In the genomic region with DNA sequence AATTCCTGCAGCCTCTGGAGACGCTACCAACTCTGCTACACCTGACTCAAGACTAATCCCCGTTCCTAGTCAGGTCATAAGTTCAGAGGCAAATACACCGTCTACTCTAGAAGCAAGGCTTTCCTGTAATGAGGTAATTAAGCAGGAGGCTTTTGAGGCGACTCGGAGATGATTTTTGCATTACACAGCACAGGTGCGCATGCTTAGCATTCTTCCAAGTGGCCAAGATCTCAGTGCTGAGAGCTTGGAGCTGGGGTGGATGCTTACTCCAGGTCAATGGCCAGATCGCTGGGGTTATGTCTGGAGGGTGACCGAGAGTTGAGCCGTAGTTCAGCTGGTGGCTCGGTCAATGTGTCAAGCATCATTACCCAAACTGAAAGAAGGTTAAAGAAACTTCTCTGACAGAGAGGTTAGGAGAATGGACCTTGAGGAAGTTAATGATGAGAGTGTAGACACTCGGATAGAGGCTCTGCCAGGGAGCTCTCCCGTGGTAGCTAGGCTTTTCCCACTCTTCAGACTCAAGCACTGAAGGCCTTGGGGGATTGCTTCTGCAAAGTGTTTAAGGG, we compare ENCODE assay signal across 27 mouse cellular contexts.
A peak's percentile ranks its signal among the peaks of the same experiment; 100 is the strongest.
DNase-seq lines count a peak whose midpoint lies in the region; ATAC-seq lines count a peak whose summit lies in the region.
"Had no signal": no experiment of that assay in that cellular context is flagged by ENCODE, and none has a peak within 500 bp of the region (broad histone marks: within the 10 kb centered on the region; RNA-seq: fewer than 3 reads in every experiment).

No protein-coding gene starts in this region.

- no peaks in the 10 kb centered on the region for H3K36me3 ChIP-seq in hindbrain, embryonic 12.5 days
- no peaks in the 10 kb centered on the region for H3K36me3 ChIP-seq in hindbrain, embryonic 14.5 days (replicated peaks; ENCODE audit: control insufficient read depth, insufficient read depth)
- H3K36me3 ChIP-seq in midbrain, embryonic 10.5 days: no peaks in the 10 kb centered on the region
- no peaks in the 10 kb centered on the region for H3K36me3 ChIP-seq in midbrain, embryonic 16.5 days (ENCODE audit: control insufficient read depth, insufficient read depth, low read length)
- H3K36me3 ChIP-seq: embryonic facial prominence, embryonic 13.5 days; heart, embryonic 13.5 days had no signal

- DNase-seq in hindbrain, embryonic 14.5 days (ENCODE audit: low spot score): no peak
- no peak for DNase-seq in midbrain, embryonic 10.5 days (ENCODE audit: low spot score)
- DNase-seq in Muller cell, postnatal 12 days (ENCODE audit: inconsistent ontology term): peak; percentile 66
- DNase-seq in R1 (ENCODE audit: low read depth, low spot score): peak; percentile 64
- DNase-seq in cerebellum, adult 9-11 months: no peak
- DNase-seq: adrenal gland, postnatal 10 days; B cell, adult 2 months; cerebellum, adult 8-10 months; heart, postnatal 10 days; layer of hippocampus, postnatal 36 days; left cerebral cortex, postnatal 4 days; lung, adult 2 months; lung, postnatal 10 days; right cerebral cortex, postnatal 4 days; thymus, adult 18-20 months; thymus, postnatal 25 days had no signal

- 43% methylated on average over 12 of the region's 12 CpGs for WGBS in hindbrain, embryonic 12.5 days
- WGBS in hindbrain, embryonic 14.5 days: 33% methylated on average over 12 of the region's 12 CpGs
- WGBS in midbrain, embryonic 10.5 days: 51% methylated on average over 12 of the region's 12 CpGs
- WGBS in midbrain, embryonic 16.5 days: 39% methylated on average over 12 of the region's 12 CpGs

- 0 out of 2 replicates have a peak overlapping the region, but pooled peaks have one; percentile 30 for H3K27ac ChIP-seq in hindbrain, embryonic 12.5 days
- H3K27ac ChIP-seq in hindbrain, embryonic 14.5 days: no peak overlapping the region
- peak overlapping the region; percentile 80 for H3K27ac ChIP-seq in midbrain, embryonic 10.5 days (replicated peaks)
- no peak overlapping the region for H3K27ac ChIP-seq in midbrain, embryonic 16.5 days (ENCODE audit: low read length)
- H3K27ac ChIP-seq: embryonic facial prominence, embryonic 13.5 days; heart, embryonic 13.5 days; kidney, postnatal 0 days; liver, embryonic 14.5 days; macrophage; stomach, postnatal 0 days had no signal

- H3K27me3 ChIP-seq in hindbrain, embryonic 12.5 days: no peaks in the 10 kb centered on the region
- H3K27me3 ChIP-seq in hindbrain, embryonic 14.5 days (ENCODE audit: control insufficient read depth, insufficient read depth, low read length): no peaks in the 10 kb centered on the region
- peaks cover 47% of the 10 kb centered on the region for H3K27me3 ChIP-seq in midbrain, embryonic 10.5 days (ENCODE audit: low read depth, poor library complexity, severe bottlenecking)
- H3K27me3 ChIP-seq in midbrain, embryonic 16.5 days (ENCODE audit: control insufficient read depth, insufficient read depth, low read depth, low read length): no peaks in the 10 kb centered on the region
- H3K27me3 ChIP-seq: heart, embryonic 13.5 days had no signal

- no peak for ATAC-seq in hindbrain, embryonic 12.5 days (ENCODE audit: low FRiP score)
- ATAC-seq in hindbrain, embryonic 14.5 days (ENCODE audit: low FRiP score): no peak
- no peak for ATAC-seq in midbrain, embryonic 16.5 days
- ATAC-seq: forebrain, embryonic 16.5 days; intestine, embryonic 16.5 days had no signal

- peaks cover 75% of the 10 kb centered on the region for H3K4me1 ChIP-seq in hindbrain, embryonic 12.5 days
- peaks cover 47% of the 10 kb centered on the region for H3K4me1 ChIP-seq in hindbrain, embryonic 14.5 days (replicated peaks; ENCODE audit: control insufficient read depth, insufficient read depth, low read length)
- peaks cover 98% of the 10 kb centered on the region for H3K4me1 ChIP-seq in midbrain, embryonic 10.5 days
- peaks cover 31% of the 10 kb centered on the region for H3K4me1 ChIP-seq in midbrain, embryonic 16.5 days (ENCODE audit: control insufficient read depth, insufficient read depth, low read length)

- no peak overlapping the region for H3K4me3 ChIP-seq in hindbrain, embryonic 12.5 days
- no peak overlapping the region for H3K4me3 ChIP-seq in hindbrain, embryonic 14.5 days (replicated peaks; ENCODE audit: low read length)
- H3K4me3 ChIP-seq in midbrain, embryonic 10.5 days: no peak overlapping the region
- H3K4me3 ChIP-seq in midbrain, embryonic 16.5 days (ENCODE audit: low read depth, low read length): no peak overlapping the region
- H3K4me3 ChIP-seq: embryonic facial prominence, embryonic 13.5 days; erythroblast, embryonic 14.5 days; heart, embryonic 13.5 days had no signal

- H3K9ac ChIP-seq in hindbrain, embryonic 12.5 days: no peak overlapping the region
- H3K9ac ChIP-seq in hindbrain, embryonic 14.5 days: no peak overlapping the region
- H3K9ac ChIP-seq in midbrain, embryonic 16.5 days (ENCODE audit: low read depth, low read length): no peak overlapping the region
- H3K9ac ChIP-seq: embryonic facial prominence, embryonic 13.5 days; heart, embryonic 13.5 days; liver, embryonic 14.5 days had no signal

- H3K9me3 ChIP-seq in hindbrain, embryonic 12.5 days (replicated peaks): no peaks in the 10 kb centered on the region
- no peaks in the 10 kb centered on the region for H3K9me3 ChIP-seq in hindbrain, embryonic 14.5 days (ENCODE audit: control insufficient read depth, low read length)
- no peaks in the 10 kb centered on the region for H3K9me3 ChIP-seq in midbrain, embryonic 10.5 days (replicated peaks)
- no peaks in the 10 kb centered on the region for H3K9me3 ChIP-seq in midbrain, embryonic 16.5 days (replicated peaks; ENCODE audit: control insufficient read depth, low read length, poor library complexity, severe bottlenecking)
- H3K9me3 ChIP-seq: embryonic facial prominence, embryonic 13.5 days; heart, embryonic 13.5 days had no signal

- H3K4me2 ChIP-seq in hindbrain, embryonic 12.5 days (replicated peaks): no peak overlapping the region
- no peak overlapping the region for H3K4me2 ChIP-seq in hindbrain, embryonic 14.5 days (replicated peaks)
- no peak overlapping the region for H3K4me2 ChIP-seq in midbrain, embryonic 16.5 days (ENCODE audit: low read length)
- H3K4me2 ChIP-seq: embryonic facial prominence, embryonic 13.5 days; heart, embryonic 13.5 days had no signal

Comparison
In these comparisons a context has a peak if more than half of its experiments do, and no peak if none do; other contexts are left out.
1. H3K27ac ChIP-seq: peak in hindbrain, embryonic 12.5 days (single experiment) and midbrain, embryonic 10.5 days (single experiment); none in hindbrain, embryonic 14.5 days (single experiment) and midbrain, embryonic 16.5 days (single experiment).
2. DNase-seq: peak in Muller cell, postnatal 12 days (single experiment) and R1 (single experiment); none in hindbrain, embryonic 14.5 days (single experiment), midbrain, embryonic 10.5 days (single experiment) and cerebellum, adult 9-11 months (single experiment).